Mouse (Mus musculus): Measurements from ENCODE around the gene Eml2.

Gene Eml2

GRCm38 (mm10) chr7:19208201-19208910 lies 32.1 kb downstream of the Eml2 start:
- no peak for DNase-seq

- no peak for DNase-seq
Observed at GRCm38 (mm10) chr7:19208944-19209472, 32.8 kb downstream of the Eml2 start.

GRCm38 (mm10) chr7:19209494-19209893 lies 33.3 kb downstream of the Eml2 start:
- no peak for DNase-seq

GRCm38 (mm10) chr7:19210010-19210409 lies 33.8 kb downstream of the Eml2 start:
- DNase-seq, result no peak

GRCm38 (mm10) chr7:19211041-19211675 lies 34.9 kb downstream of the Eml2 start:
- DNase-seq, result no peak

- DNase-seq, result no peak
Observed at GRCm38 (mm10) chr7:19211996-19212755, 36.0 kb downstream of the Eml2 start, which contains the start of gene Gpr4. Gene Gpr4 (plus strand): TSS chr7:19212538.

- DNase-seq, result no peak
Observed at GRCm38 (mm10) chr7:19213385-19213784, 37.2 kb downstream of the Eml2 start.

- no peak for DNase-seq
Observed at GRCm38 (mm10) chr7:19214369-19214768, 38.1 kb downstream of the Eml2 start.

- DNase-seq, result no peak
Observed at GRCm38 (mm10) chr7:19214940-19215339, 38.7 kb downstream of the Eml2 start.

GRCm38 (mm10) chr7:19217492-19217891 lies 41.3 kb downstream of the Eml2 start:
- no peak for DNase-seq

- no peak for DNase-seq
Observed at GRCm38 (mm10) chr7:19217944-19218343, 41.7 kb downstream of the Eml2 start.

- no peak for DNase-seq
Observed at GRCm38 (mm10) chr7:19220061-19220460, 43.8 kb downstream of the Eml2 start.

GRCm38 (mm10) chr7:19222189-19222588 lies 46.0 kb downstream of the Eml2 start:
- DNase-seq, result no peak

- DNase-seq, result no peak
Observed at GRCm38 (mm10) chr7:19222875-19223274, 46.7 kb downstream of the Eml2 start.

GRCm38 (mm10) chr7:19224933-19225332 lies 48.7 kb downstream of the Eml2 start:
- no peak for DNase-seq

GRCm38 (mm10) chr7:19226817-19227797 lies 50.9 kb downstream of the Eml2 start:
- no peak for DNase-seq

- peak; percentile 100 for DNase-seq
Observed at GRCm38 (mm10) chr7:19227883-19228792, 51.9 kb downstream of the Eml2 start, which contains the start of gene Opa3. Gene Opa3 (plus strand): TSS chr7:19228334.

GRCm38 (mm10) chr7:19228793-19229148 lies 52.5 kb downstream of the Eml2 start:
- DNase-seq, result no peak

- no peak for DNase-seq
Observed at GRCm38 (mm10) chr7:19229404-19229803, 53.2 kb downstream of the Eml2 start.

GRCm38 (mm10) chr7:19230041-19230580 lies 53.9 kb downstream of the Eml2 start:
- DNase-seq, result no peak

GRCm38 (mm10) chr7:19230899-19231298 lies 54.7 kb downstream of the Eml2 start:
- no peak for DNase-seq

All from layer of hippocampus, adult 9-11 months (tissue).